30 mouse cellular contexts compared by ENCODE assay signal in genomic region chr17:64957495-64957894, GRCm38 (mm10).
DNase-seq lines count a peak whose midpoint lies in the region; ATAC-seq and TF ChIP-seq lines count a peak whose summit lies in the region.
"Had no signal": no experiment of that assay in that cellular context is flagged by ENCODE, and none has a peak within 500 bp of the region (broad histone marks: within the 10 kb centered on the region; RNA-seq: fewer than 3 reads in every experiment).

No protein-coding gene starts in this region.

- H3K4me3 ChIP-seq in left cerebral cortex, adult 2 months: no peak overlapping the region
- no peak overlapping the region for H3K4me3 ChIP-seq in midbrain, embryonic 13.5 days (replicated peaks)
- H3K4me3 ChIP-seq: embryonic facial prominence, embryonic 12.5 days; embryonic facial prominence, embryonic 15.5 days; gastrocnemius, adult 2 months; heart, embryonic 13.5 days; hindbrain, embryonic 12.5 days; intestine, embryonic 15.5 days had no signal

- intact Hi-C loops in left cerebral cortex, adult 2 months (cut with DNase I): loop anchor here (10.0 kb wide), 1 partner anchor 217 kb away; no protein-coding TSS in a partner anchor
- intact Hi-C loops in left cerebral cortex, postnatal 14 days (cut with DNase I): no loop called here

- peak overlapping the region; percentile 78; the same call in 1 of the 2 replicates for H3K27ac ChIP-seq in left cerebral cortex, adult 2 months
- no peak overlapping the region for H3K27ac ChIP-seq in midbrain, embryonic 13.5 days
- H3K27ac ChIP-seq: embryonic facial prominence, embryonic 12.5 days; embryonic facial prominence, embryonic 15.5 days; gastrocnemius, adult 2 months; heart, embryonic 13.5 days; hindbrain, embryonic 12.5 days; intestine, embryonic 15.5 days had no signal

- peak; percentile 16 for DNase-seq in embryo, embryonic 10.5 days (ENCODE audit: low spot score)
- no peak for DNase-seq in embryo, embryonic 11 days
- no peak for DNase-seq in left cerebral cortex, adult 2 months (ENCODE audit: extremely low spot score in 1 of 2, low spot score in 2 of 2)
- DNase-seq in left cerebral cortex, postnatal 14 days (ENCODE audit: low spot score in 2 of 2): no peak
- peak; percentile 23 for DNase-seq in brain, embryonic 14.5 days (ENCODE audit: low read depth)
- DNase-seq in cerebellum, postnatal 25 days: no peak
- no peak for DNase-seq in urinary bladder, postnatal 25 days (ENCODE audit: low spot score)
- DNase-seq: adrenal gland, adult 2 months; adrenal gland, postnatal 14 days; B cell, adult 2 months; cerebellum, adult 11-12 months; cerebellum, adult 8-10 months; cerebellum, postnatal 10 days; forebrain, postnatal 0 days; gastrocnemius, adult 2 months; gastrocnemius, postnatal 14 days; heart, adult 18-20 months; heart, postnatal 14 days; heart, postnatal 4 days had no signal

- TF ChIP-seq CTCF in left cerebral cortex, adult 2 months (IDR thresholded peaks at IDR 0.05): no peak
- TF ChIP-seq CTCF in brain, embryonic 14.5 days (IDR thresholded peaks at IDR 0.05; ENCODE audit: borderline replicate concordance, extremely low read depth, insufficient read depth, insufficient read length): no peak

- no peaks in the 10 kb centered on the region for H3K9me3 ChIP-seq in midbrain, embryonic 13.5 days
- H3K9me3 ChIP-seq: embryonic facial prominence, embryonic 12.5 days; embryonic facial prominence, embryonic 15.5 days; heart, embryonic 13.5 days; hindbrain, embryonic 12.5 days; intestine, embryonic 15.5 days had no signal

- no peaks in the 10 kb centered on the region for H3K27me3 ChIP-seq in midbrain, embryonic 13.5 days
- H3K27me3 ChIP-seq: CH12.LX; embryonic facial prominence, embryonic 12.5 days; embryonic facial prominence, embryonic 15.5 days; hindbrain, embryonic 12.5 days; intestine, embryonic 15.5 days had no signal

- peaks cover 11% of the 10 kb centered on the region for H3K4me1 ChIP-seq in midbrain, embryonic 13.5 days (replicated peaks)
- H3K4me1 ChIP-seq: embryonic facial prominence, embryonic 12.5 days; embryonic facial prominence, embryonic 15.5 days; hindbrain, embryonic 12.5 days; intestine, embryonic 15.5 days had no signal

- ATAC-seq in midbrain, embryonic 13.5 days: 0 out of 2 replicates have a peak, but pooled peaks have one; percentile 40
- ATAC-seq: forebrain, embryonic 14.5 days; forebrain, postnatal 0 days; hindbrain, embryonic 16.5 days; intestine, embryonic 15.5 days; Patski had no signal

- TF ChIP-seq POLR2A in brain, embryonic 14.5 days (IDR thresholded peaks at IDR 0.05; ENCODE audit: borderline replicate concordance, extremely low read depth, insufficient read depth, insufficient read length, poor library complexity, severe bottlenecking): no peak

- no peak overlapping the region for H3K4me2 ChIP-seq in midbrain, embryonic 13.5 days (replicated peaks)
- H3K4me2 ChIP-seq: embryonic facial prominence, embryonic 12.5 days; embryonic facial prominence, embryonic 15.5 days; heart, embryonic 13.5 days; hindbrain, embryonic 12.5 days; intestine, embryonic 15.5 days had no signal

- no peaks in the 10 kb centered on the region for H3K36me3 ChIP-seq in midbrain, embryonic 13.5 days
- H3K36me3 ChIP-seq: embryonic facial prominence, embryonic 12.5 days; embryonic facial prominence, embryonic 15.5 days; G1E; heart, embryonic 13.5 days; hindbrain, embryonic 12.5 days; intestine, embryonic 15.5 days had no signal

- 59% methylated on average over 9 of the region's 9 CpGs for WGBS in midbrain, embryonic 13.5 days

- H3K9ac ChIP-seq in midbrain, embryonic 13.5 days (replicated peaks): no peak overlapping the region
- H3K9ac ChIP-seq: embryonic facial prominence, embryonic 12.5 days; embryonic facial prominence, embryonic 15.5 days; forebrain, postnatal 0 days; heart, embryonic 13.5 days; hindbrain, embryonic 12.5 days; intestine, embryonic 15.5 days had no signal

Comparison
In these comparisons a context has a peak if more than half of its experiments do, and no peak if none do; other contexts are left out.
1. DNase-seq: peak in embryo, embryonic 10.5 days (single experiment) and brain, embryonic 14.5 days (single experiment); none in embryo, embryonic 11 days (single experiment), left cerebral cortex, adult 2 months (0 of 2), left cerebral cortex, postnatal 14 days (0 of 2), cerebellum, postnatal 25 days (0 of 2) and urinary bladder, postnatal 25 days (single experiment).